Mouse (Mus musculus) frontal cortex, postnatal 25 days (tissue): ENCODE results near the gene Cux1.

Experiments used
- DNase-seq, 2 experiments: peaks; one replicate each; pipeline ENCODE4 v3.0.0; 2022; ENCODE audit warnings: low spot score in 2 of 2

Cux1 gene

GRCm38 (mm10) chr5:136375350-136375749 is 191.9 kb downstream of the Cux1 start:
- DNase-seq, result no peak

GRCm38 (mm10) chr5:136372276-136372675 is 195.0 kb downstream of the Cux1 start:
- no peak for DNase-seq

- no peak for DNase-seq
Measured at GRCm38 (mm10) chr5:136363421-136363820, 203.9 kb downstream of the Cux1 start.

- no peak for DNase-seq
Measured at GRCm38 (mm10) chr5:136362473-136363230, 204.6 kb downstream of the Cux1 start.

GRCm38 (mm10) chr5:136362021-136362420 is 205.3 kb downstream of the Cux1 start:
- no peak for DNase-seq

- DNase-seq, result no peak
Measured at GRCm38 (mm10) chr5:136357227-136357626, 210.1 kb downstream of the Cux1 start.

- no peak for DNase-seq
Measured at GRCm38 (mm10) chr5:136355583-136356126, 211.6 kb downstream of the Cux1 start.

- no peak for DNase-seq
Measured at GRCm38 (mm10) chr5:136354729-136355128, 212.6 kb downstream of the Cux1 start.

- DNase-seq, result no peak
Measured at GRCm38 (mm10) chr5:136353114-136353513, 214.2 kb downstream of the Cux1 start.

GRCm38 (mm10) chr5:136343156-136343890 is 224.0 kb downstream of the Cux1 start:
- DNase-seq, result no peak

GRCm38 (mm10) chr5:136336798-136337527 is 230.3 kb downstream of the Cux1 start:
- no peak for DNase-seq

- no peak for DNase-seq
Measured at GRCm38 (mm10) chr5:136335681-136336080, 231.6 kb downstream of the Cux1 start.

GRCm38 (mm10) chr5:136334780-136335179 is 232.5 kb downstream of the Cux1 start:
- DNase-seq, result no peak

- DNase-seq, result no peak
Measured at GRCm38 (mm10) chr5:136334051-136334450, 233.2 kb downstream of the Cux1 start.

GRCm38 (mm10) chr5:136332786-136333462 is 234.4 kb downstream of the Cux1 start:
- DNase-seq, result no peak

GRCm38 (mm10) chr5:136327736-136328135 is 239.6 kb downstream of the Cux1 start:
- no peak for DNase-seq

- DNase-seq, result no peak
Measured at GRCm38 (mm10) chr5:136326626-136327025, 240.7 kb downstream of the Cux1 start.

- no peak for DNase-seq
Measured at GRCm38 (mm10) chr5:136324506-136324905, 242.8 kb downstream of the Cux1 start.

- DNase-seq, result no peak
Measured at GRCm38 (mm10) chr5:136321378-136321777, 245.9 kb downstream of the Cux1 start.

- no peak for DNase-seq
Measured at GRCm38 (mm10) chr5:136312566-136312965, 254.7 kb downstream of the Cux1 start.

GRCm38 (mm10) chr5:136312166-136312565 is 255.1 kb downstream of the Cux1 start:
- DNase-seq, result no peak

GRCm38 (mm10) chr5:136306254-136306653 is 261.0 kb downstream of the Cux1 start:
- no peak for DNase-seq
